Mouse (Mus musculus) retina, postnatal 7 days (tissue): ENCODE measurements around the gene Serpinb9e.
"Not testable (repeated sequence)": the region's sequence is repeated elsewhere in the genome, so short reads cannot be mapped to it uniquely, and the experiment has no call there.

Experiments
- DNase-seq: peaks from one replicate; pipeline ENCODE4 v3.0.0-alpha.2; 2012; ENCODE audit warnings: low read depth, low spot score

Serpinb9e gene

GRCm38 (mm10) chr13:33249312-33249711 lies at the start of gene Serpinb9e:
Gene Serpinb9e, plus strand, starts transcription at chr13:33249612.
- DNase-seq, result not testable (repeated sequence)

- DNase-seq, result no peak
Measured at GRCm38 (mm10) chr13:33199740-33200139, 49.7 kb upstream of the Serpinb9e start.

- DNase-seq, result not testable (repeated sequence)
Measured at GRCm38 (mm10) chr13:33308631-33309030, 59.2 kb downstream of the Serpinb9e start.
